Mouse (Mus musculus) stomach, embryonic 14.5 days (tissue): ENCODE results near the gene Baz2b. TPM values are rescaled to one million over a fixed set of nuclear protein-coding genes. Genes with fewer than 3 reads are reported as not detected.
A peak's percentile ranks its signal among the peaks of the same experiment; 100 is the strongest.

Source experiments
- ATAC-seq: fragments of 200-750 bp; cut with Nextera tagmentation; 2 replicates; pipeline ENCODE4 v1.8.0; 2017; ENCODE audit warnings: low read depth, moderate TSS enrichment; ENCODE audit not compliant: insufficient number of reproducible peaks, insufficient read depth, low FRiP score
- H3K27ac ChIP-seq: fragments of 300-500 bp; sonication (generic); 2 replicates; pipeline ENCODE4 v1.5.1; 2014; ENCODE audit warnings: mild to moderate bottlenecking, low read length, moderate library complexity, mixed read lengths
- H3K27me3 ChIP-seq: fragments of 300-500 bp; sonication (generic); 2 replicates; pipeline ENCODE4 v1.6.1; 2014; ENCODE audit warnings: low read length, control low read depth, mixed read lengths; ENCODE audit not compliant: control insufficient read depth, insufficient read depth
- H3K36me3 ChIP-seq: fragments of 300-500 bp; sonication (generic); 2 replicates; pipeline ENCODE4 v1.6.1; 2014; ENCODE audit warnings: mild to moderate bottlenecking, control low read depth, low read length, moderate library complexity, mixed read lengths; ENCODE audit not compliant: control insufficient read depth, insufficient read depth
- H3K4me1 ChIP-seq: fragments of 300-500 bp; sonication (generic); 2 replicates; pipeline ENCODE4 v1.6.1; 2014; ENCODE audit warnings: low read length, control low read depth, mixed read lengths; ENCODE audit not compliant: control insufficient read depth, insufficient read depth
- H3K4me2 ChIP-seq: fragments of 300-500 bp; sonication (generic); replicated peaks from 2 replicates; pipeline ENCODE4 v1.6.1; 2014; ENCODE audit warnings: low read depth, low read length, control low read depth
- H3K4me3 ChIP-seq: fragments of 300-500 bp; sonication (generic); 2 replicates; pipeline ENCODE4 v1.5.1; 2014; ENCODE audit warnings: low read depth, low read length, control low read depth
- H3K9ac ChIP-seq: fragments of 300-500 bp; sonication (generic); replicated peaks from 2 replicates; pipeline ENCODE4 v1.6.1; 2014; ENCODE audit warnings: low read depth, mild to moderate bottlenecking, control low read depth, low read length, moderate library complexity, mixed read lengths
- H3K9me3 ChIP-seq: fragments of 300-500 bp; sonication (generic); 2 replicates; pipeline ENCODE4 v1.6.1; 2016; ENCODE audit warnings: low read depth, low read length, control low read depth; ENCODE audit not compliant: control insufficient read depth
- WGBS: fragments of 180-500 bp; shearing (Covaris S2); extraction: QIAGEN DNeasy Blood & Tissue Kit; methylation state at CpG from one replicate; pipeline ENCODE4 v1.1.7; 2014; 5-methylcytosine and 5-hydroxymethylcytosine counted together
- polyA plus RNA-seq: library from polyadenylated mRNA; unstranded; fragments of >200 nt; fragmentation: Nextera tagmentation; extraction: Ambion mirVana; gene quantifications from 2 replicates; pipeline ENCODE4 v1.2.1, GENCODE M21; 2014

Gene Baz2b
- polyA plus RNA-seq, 1 experiment from 2014 or later = 80.0 TPM

GRCm38 (mm10) chr2:60042699-60043098, 166.9 kb downstream of the Baz2b start:
- H3K9me3 ChIP-seq = no peaks in the 10 kb centered on the region
- no peak overlapping the region for H3K9ac ChIP-seq
- 0 out of 2 replicates have a peak, but pooled peaks cover 2% of the 10 kb centered on the region for H3K4me1 ChIP-seq
- H3K27ac ChIP-seq = no peak overlapping the region
- H3K36me3 ChIP-seq = no peaks in the 10 kb centered on the region
- no peak overlapping the region for H3K4me3 ChIP-seq
- WGBS = 63% methylated on average over 12 of the region's 12 CpGs
- no peak for ATAC-seq
- H3K4me2 ChIP-seq = no peak overlapping the region
- H3K27me3 ChIP-seq = no peaks in the 10 kb centered on the region

- no peak overlapping the region for H3K4me2 ChIP-seq
- no peak overlapping the region for H3K27ac ChIP-seq
- WGBS = 75% methylated on average over 4 of the region's 4 CpGs
- 0 out of 2 replicates have a peak, but pooled peaks have one; percentile 46 for ATAC-seq
- H3K36me3 ChIP-seq = no peaks in the 10 kb centered on the region
- H3K4me1 ChIP-seq = 0 out of 2 replicates have a peak, but pooled peaks cover 8% of the 10 kb centered on the region
- H3K4me3 ChIP-seq = no peak overlapping the region
- no peak overlapping the region for H3K9ac ChIP-seq
- H3K27me3 ChIP-seq = no peaks in the 10 kb centered on the region
- no peaks in the 10 kb centered on the region for H3K9me3 ChIP-seq
Observed at GRCm38 (mm10) chr2:60041485-60042274, 168.0 kb downstream of the Baz2b start.

- H3K9ac ChIP-seq = no peak overlapping the region
- no peak overlapping the region for H3K4me2 ChIP-seq
- H3K36me3 ChIP-seq = no peaks in the 10 kb centered on the region
- no peak overlapping the region for H3K27ac ChIP-seq
- no peaks in the 10 kb centered on the region for H3K27me3 ChIP-seq
- H3K9me3 ChIP-seq = no peaks in the 10 kb centered on the region
- 89% methylated on average over 3 of the region's 3 CpGs for WGBS
- no peak for ATAC-seq
- no peak overlapping the region for H3K4me3 ChIP-seq
- 0 out of 2 replicates have a peak, but pooled peaks cover 6% of the 10 kb centered on the region for H3K4me1 ChIP-seq
Observed at GRCm38 (mm10) chr2:60040162-60040561, 169.5 kb downstream of the Baz2b start.

GRCm38 (mm10) chr2:60037011-60037551, 172.6 kb downstream of the Baz2b start:
- peak; percentile 53; the same call in 1 of the 2 replicates for ATAC-seq
- 20% methylated on average over 19 of the region's 19 CpGs for WGBS
- H3K27ac ChIP-seq = peak overlapping the region; percentile 44; the same call in 1 of the 2 replicates
- peak overlapping the region; percentile 18; the same call in 1 of the 2 replicates for H3K9ac ChIP-seq
- no peaks in the 10 kb centered on the region for H3K27me3 ChIP-seq
- peak overlapping the region; percentile 24 for H3K4me3 ChIP-seq
- no peaks in the 10 kb centered on the region for H3K36me3 ChIP-seq
- 0 out of 2 replicates have a peak, but pooled peaks cover 6% of the 10 kb centered on the region for H3K4me1 ChIP-seq
- H3K4me2 ChIP-seq = peak overlapping the region; percentile 44
- H3K9me3 ChIP-seq = no peaks in the 10 kb centered on the region; the same call in 1 of the 2 replicates

- H3K36me3 ChIP-seq = no peaks in the 10 kb centered on the region
- H3K9me3 ChIP-seq = no peaks in the 10 kb centered on the region; the same call in 1 of the 2 replicates
- no peak for ATAC-seq
- no peaks in the 10 kb centered on the region for H3K27me3 ChIP-seq
- no peak overlapping the region for H3K9ac ChIP-seq
- 65% methylated on average over 3 of the region's 3 CpGs for WGBS
- H3K4me1 ChIP-seq = 0 out of 2 replicates have a peak, but pooled peaks cover 6% of the 10 kb centered on the region
- H3K27ac ChIP-seq = no peak overlapping the region
- no peak overlapping the region for H3K4me3 ChIP-seq
- no peak overlapping the region for H3K4me2 ChIP-seq
Observed at GRCm38 (mm10) chr2:60036361-60036760, 173.3 kb downstream of the Baz2b start.

GRCm38 (mm10) chr2:60030991-60031390, 178.6 kb downstream of the Baz2b start:
- 90% methylated on average over 3 of the region's 3 CpGs for WGBS
- Histone ChIP-seq H3K4me1 (no peaks in the 10 kb centered on the region), H3K27me3 (no peaks in the 10 kb centered on the region), H3K4me3 (no peak overlapping the region), H3K9me3 (no peaks in the 10 kb centered on the region; the same call in 1 of the 2 replicates), H3K36me3 (no peaks in the 10 kb centered on the region), H3K27ac (no peak overlapping the region), H3K4me2 (no peak overlapping the region), H3K9ac (no peak overlapping the region)
- no peak for ATAC-seq

- 89% methylated on average over 5 of the region's 5 CpGs for WGBS
- no peaks in the 10 kb centered on the region; the same call in 1 of the 2 replicates for H3K9me3 ChIP-seq
- H3K36me3 ChIP-seq = no peaks in the 10 kb centered on the region
- no peak overlapping the region for H3K27ac ChIP-seq
- no peaks in the 10 kb centered on the region for H3K27me3 ChIP-seq
- H3K9ac ChIP-seq = no peak overlapping the region
- H3K4me2 ChIP-seq = no peak overlapping the region
- H3K4me1 ChIP-seq = no peaks in the 10 kb centered on the region
- ATAC-seq = no peak
- no peak overlapping the region for H3K4me3 ChIP-seq
Observed at GRCm38 (mm10) chr2:60029020-60029419, 180.6 kb downstream of the Baz2b start.

GRCm38 (mm10) chr2:60027166-60027565, 182.5 kb downstream of the Baz2b start:
- Histone ChIP-seq H3K27ac (no peak overlapping the region), H3K4me1 (no peaks in the 10 kb centered on the region), H3K27me3 (no peaks in the 10 kb centered on the region), H3K4me2 (no peak overlapping the region), H3K4me3 (no peak overlapping the region), H3K9ac (no peak overlapping the region), H3K9me3 (no peaks in the 10 kb centered on the region), H3K36me3 (no peaks in the 10 kb centered on the region)
- no peak for ATAC-seq
- WGBS = 88% methylated on average over 5 of the region's 5 CpGs
